Mouse (Mus musculus) macrophage (primary cell): Measurements from ENCODE around the gene Cenpc1. TPM values are rescaled to one million over a fixed set of nuclear protein-coding genes. Genes with fewer than 3 reads are reported as not detected.
A peak's percentile ranks its signal among the peaks of the same experiment; 100 is the strongest.

Experiments used
- H3K27ac ChIP-seq: fragments of 350-480 bp; formaldehyde crosslinking; 2 replicates; pipeline ENCODE4 v1.9.0; 2021
- H3K36me3 ChIP-seq: fragments of 350-480 bp; formaldehyde crosslinking; 2 replicates; pipeline ENCODE4 v1.9.0; 2021; ENCODE audit errors: inconsistent target
- H3K4me3 ChIP-seq: fragments of 350-480 bp; formaldehyde crosslinking; 2 replicates; pipeline ENCODE4 v1.9.0; 2021; ENCODE audit errors: inconsistent target
- H3K79me2 ChIP-seq: fragments of 350-480 bp; formaldehyde crosslinking; 2 replicates; pipeline ENCODE4 v1.9.0; 2021; ENCODE audit errors: inconsistent target
- WGBS: methylation state at CpG from one replicate; pipeline ENCODE4 v1.1.7; 2026; ENCODE audit warnings: inconsistent platforms; ENCODE audit not compliant: missing documents; 5-methylcytosine and 5-hydroxymethylcytosine counted together
- polyA plus RNA-seq: library from polyadenylated mRNA; stranded (reverse); fragments of 250-400 nt; gene quantifications from 3 replicates; pipeline ENCODE4 v1.2.4, GENCODE M21; 2018; ENCODE audit warnings: inconsistent platforms
- total RNA-seq, 78 experiments: library from RNA; depleted of rRNA; stranded (reverse); fragments of 250-400 nt; gene quantifications; 1 replicate in 9 of 78; 2 replicates in 24 of 78; 3 replicates in 43 of 78; 4 replicates in 2 of 78; pipeline ENCODE4 v1.2.4; 2018; ENCODE audit warnings: inconsistent platforms in 56 of 78

Gene Cenpc1
- total RNA-seq (2018; cell fraction: chromatin; rRNA removed), result 10 to 100 TPM; 43.2 to 81.1 (median 59.7) TPM
- 10 to 100 TPM in 20 of 26 experiments, 1 to 10 TPM in 6; 8.5 to 13.7 (median 11.1) TPM for total RNA-seq (2018; cell fraction: cytosol; rRNA removed)
- 10 to 100 TPM; 16.5 to 54.6 (median 32.7) TPM for total RNA-seq (2018; cell fraction: nucleus; rRNA removed)
- 8.8 to 16.9 TPM (median 12.0 TPM) in 3 replicates for polyA plus RNA-seq

DNA sequence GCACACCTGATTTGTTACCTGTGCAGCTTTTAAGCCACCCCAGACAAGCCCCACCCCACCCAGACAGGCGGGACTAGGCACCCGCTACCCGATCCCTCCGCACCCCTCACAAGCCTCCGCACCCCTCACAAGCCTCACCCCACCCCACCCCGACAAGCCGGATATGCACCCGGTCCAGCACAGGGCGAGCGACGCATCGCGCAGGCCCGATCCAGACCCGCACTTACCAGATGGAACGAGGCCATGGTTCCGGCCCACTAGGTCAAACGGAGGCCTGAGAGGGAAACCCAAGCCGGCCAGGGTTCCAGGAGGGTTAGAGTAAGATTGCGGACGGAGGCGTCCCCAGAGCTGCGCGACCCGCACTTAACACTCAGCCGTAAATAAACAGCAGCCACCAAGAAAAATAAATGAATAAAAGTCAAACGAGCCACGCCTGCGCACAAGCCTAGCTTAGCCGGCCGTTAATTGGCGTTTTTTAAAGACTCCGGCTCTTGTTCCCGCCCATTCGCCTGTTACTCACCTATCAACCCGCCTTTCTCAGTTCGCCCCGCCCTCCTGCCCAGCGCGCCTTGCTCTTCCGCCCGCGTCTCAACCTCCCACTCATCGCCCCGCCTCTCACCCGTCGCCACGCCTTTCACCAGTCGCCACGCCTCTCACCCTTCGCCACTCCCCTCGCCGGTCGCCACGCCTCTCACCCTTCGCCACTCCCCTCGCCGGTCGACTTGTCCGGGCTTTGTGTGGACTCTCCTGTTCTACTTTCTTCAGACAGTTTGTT lies at the start of gene Cenpc1:
Gene Cenpc1 (minus strand): TSS at position 483 of the 775 bp plus-strand sequence.
- peak within 1 kb of the TSS; percentile 65 for H3K27ac ChIP-seq
- peaks cover 48% of the 10 kb centered on the region for H3K79me2 ChIP-seq
- peak within 1 kb of the TSS; percentile 66 for H3K4me3 ChIP-seq
- WGBS, result under 1% methylated on average over 60 of the region's 60 CpGs
- no peaks in the 10 kb centered on the region for H3K36me3 ChIP-seq

DNA sequence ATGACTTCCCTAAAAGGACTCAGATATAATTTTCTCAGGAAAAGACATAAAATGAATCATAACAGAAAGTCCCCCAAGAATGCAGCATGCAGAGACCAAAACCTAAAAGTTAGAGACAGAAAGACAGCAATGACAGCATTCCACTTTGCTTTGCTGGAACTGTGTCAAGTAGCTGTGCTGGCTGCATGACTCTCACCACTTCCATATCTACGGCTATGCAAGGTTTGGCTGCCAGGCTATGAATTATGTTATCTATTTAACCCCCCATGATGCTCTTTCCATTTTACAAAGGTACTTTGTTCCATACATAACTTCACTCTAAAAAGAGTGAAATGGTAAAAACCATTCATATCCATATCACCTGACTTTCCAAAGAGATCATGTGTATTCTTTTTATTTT lies 48.6 kb upstream of the Cenpc1 start:
- H3K79me2 ChIP-seq, result no peaks in the 10 kb centered on the region
- no peak overlapping the region for H3K27ac ChIP-seq
- H3K4me3 ChIP-seq, result no peak overlapping the region
- WGBS, result 91% methylated on average over 1 of the region's 1 CpGs
- H3K36me3 ChIP-seq, result no peaks in the 10 kb centered on the region; the same call in 1 of the 2 replicates

DNA sequence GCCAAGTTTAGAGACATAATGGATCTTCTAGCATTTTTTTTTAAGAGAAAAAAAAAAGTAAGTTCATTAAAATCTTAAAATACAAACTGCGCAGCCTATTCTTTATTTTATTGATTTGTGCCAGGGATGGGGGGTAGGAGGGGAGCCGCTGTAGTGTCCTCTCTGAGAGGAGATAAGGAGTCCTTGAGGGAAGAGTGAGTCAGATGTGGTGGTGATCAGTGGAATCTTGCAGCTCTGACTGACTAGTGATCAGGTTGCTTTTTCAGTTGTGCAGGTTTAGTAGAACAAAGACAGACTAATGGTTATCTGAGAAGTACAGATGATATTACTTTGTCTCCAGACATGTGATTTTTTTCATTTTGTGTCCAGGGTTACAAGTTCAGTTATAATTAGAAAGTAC lies 47.7 kb upstream of the Cenpc1 start:
- H3K36me3 ChIP-seq, result no peaks in the 10 kb centered on the region; the same call in 1 of the 2 replicates
- 100% methylated on average over 2 of the region's 2 CpGs for WGBS
- H3K79me2 ChIP-seq, result no peaks in the 10 kb centered on the region
- H3K27ac ChIP-seq, result no peak overlapping the region
- H3K4me3 ChIP-seq, result no peak overlapping the region

DNA sequence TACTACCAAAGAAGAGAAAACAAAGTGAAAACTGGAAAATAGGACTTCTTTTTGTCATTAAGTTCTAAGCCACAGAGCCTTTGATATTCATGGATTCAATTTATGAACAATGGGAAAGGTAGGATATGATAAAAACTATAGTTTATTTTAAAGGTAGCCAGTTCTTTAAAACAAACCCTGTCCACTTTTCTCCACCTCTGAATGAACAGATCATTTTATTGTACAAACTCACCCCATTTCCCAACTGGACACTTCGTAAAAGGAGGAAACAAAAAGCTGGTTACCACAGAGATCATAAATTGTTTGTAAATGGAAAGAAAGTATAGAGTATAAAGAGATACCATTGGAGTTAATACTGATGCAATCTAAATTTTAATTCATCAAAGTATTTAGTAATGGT lies 45.7 kb upstream of the Cenpc1 start:
- H3K27ac ChIP-seq, result no peak overlapping the region
- no peak overlapping the region for H3K4me3 ChIP-seq
- no peaks in the 10 kb centered on the region for H3K79me2 ChIP-seq
- peaks cover 5% of the 10 kb centered on the region; the same call in 1 of the 2 replicates for H3K36me3 ChIP-seq
- 85% methylated on average over 1 of the region's 1 CpGs for WGBS

DNA sequence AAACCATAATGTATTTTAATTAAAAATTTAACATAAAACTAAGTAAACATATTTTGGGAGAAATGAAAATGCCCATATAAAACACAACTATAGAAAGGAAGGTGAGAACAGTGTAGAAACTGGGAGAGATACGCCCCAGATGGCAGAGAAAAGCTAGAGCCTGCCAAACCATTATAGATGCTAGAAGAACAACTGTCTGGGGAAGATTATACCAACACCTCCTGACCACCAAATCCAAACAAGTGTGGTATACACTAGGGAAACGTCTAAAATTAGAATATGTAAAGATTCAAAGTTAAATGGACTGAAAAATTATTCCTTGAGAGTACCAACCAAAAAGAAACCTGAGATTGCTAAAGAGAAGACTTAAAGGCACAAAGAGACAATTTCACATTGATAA lies 41.2 kb upstream of the Cenpc1 start:
- Histone ChIP-seq H3K4me3 (no peak overlapping the region), H3K27ac (no peak overlapping the region), H3K79me2 (no peaks in the 10 kb centered on the region), H3K36me3 (peaks cover 13% of the 10 kb centered on the region; the same call in 1 of the 2 replicates)
- 95% methylated on average over 2 of the region's 2 CpGs for WGBS

DNA sequence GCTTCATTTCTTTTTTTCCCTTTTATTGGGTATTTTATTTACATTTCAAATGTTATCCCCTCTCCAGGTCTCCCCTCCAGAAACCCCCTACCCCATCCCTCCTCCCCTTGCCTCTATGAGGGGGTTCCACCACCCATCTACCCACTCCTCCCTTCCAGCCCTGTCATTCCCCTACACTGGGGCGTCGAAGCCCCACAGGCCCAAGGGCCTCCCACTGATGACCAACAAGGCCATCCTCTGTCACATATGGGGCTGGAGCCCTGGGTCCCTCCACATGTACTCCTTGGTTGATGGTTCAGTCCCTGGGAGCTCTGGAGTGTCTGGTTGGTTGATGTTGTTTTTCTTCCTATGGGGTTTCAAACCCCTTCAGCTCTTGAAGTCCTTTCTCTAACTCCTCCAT lies 36.8 kb upstream of the Cenpc1 start:
- Histone ChIP-seq H3K79me2 (no peaks in the 10 kb centered on the region), H3K4me3 (no peak overlapping the region), H3K36me3 (peaks cover 11% of the 10 kb centered on the region; the same call in 1 of the 2 replicates), H3K27ac (no peak overlapping the region)
- WGBS, result 100% methylated on average over 2 of the region's 2 CpGs

DNA sequence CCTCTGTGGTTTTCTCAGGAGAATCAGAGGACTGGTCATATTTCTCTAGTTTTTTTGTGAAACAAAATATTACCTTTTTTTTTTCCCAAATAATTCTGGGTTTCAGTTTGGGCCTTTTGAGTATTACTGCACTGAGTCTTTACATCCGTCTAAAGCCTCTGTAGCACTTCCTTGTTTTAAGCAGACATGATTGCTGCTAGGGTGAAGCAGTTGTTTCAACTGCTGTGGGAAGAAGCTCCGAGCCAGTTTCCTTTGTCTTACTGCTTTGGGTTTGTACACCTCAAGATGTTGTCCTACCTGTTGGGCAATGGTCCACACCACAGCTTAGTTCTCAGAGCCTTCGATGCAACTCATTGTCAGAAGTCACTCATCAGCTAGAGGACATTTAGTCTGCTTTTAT lies 35.2 kb upstream of the Cenpc1 start:
- whole genome bisulfite sequencing, result 26% methylated on average over 3 of the region's 3 CpGs
- H3K79me2 ChIP-seq, result no peaks in the 10 kb centered on the region
- H3K4me3 ChIP-seq, result no peak overlapping the region
- peak overlapping the region; percentile 49 for H3K27ac ChIP-seq
- H3K36me3 ChIP-seq, result peaks cover 8% of the 10 kb centered on the region; the same call in 1 of the 2 replicates

DNA sequence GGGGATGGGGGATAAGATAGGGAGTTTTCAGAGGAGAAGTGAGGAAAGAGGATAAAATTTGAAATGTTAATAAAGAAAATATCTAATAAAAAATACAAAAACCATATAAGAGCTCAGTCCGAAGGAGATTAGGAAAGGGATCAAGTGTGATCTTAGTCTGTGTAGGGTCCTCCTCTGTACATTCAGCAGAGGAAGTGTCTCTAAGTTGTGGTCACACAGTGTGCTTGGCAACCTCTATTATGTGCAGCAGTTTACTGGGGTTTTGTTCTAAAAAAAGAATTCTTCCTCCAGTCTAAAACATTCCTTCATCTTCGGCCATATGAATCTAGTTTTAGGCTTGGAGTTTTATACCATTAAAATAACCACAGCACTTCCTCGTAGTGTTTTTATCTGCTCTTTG lies 33.6 kb upstream of the Cenpc1 start:
- no peak overlapping the region; the same call in 1 of the 2 replicates for H3K27ac ChIP-seq
- H3K4me3 ChIP-seq, result no peak overlapping the region
- peaks cover 10% of the 10 kb centered on the region; the same call in 1 of the 2 replicates for H3K36me3 ChIP-seq
- no peaks in the 10 kb centered on the region for H3K79me2 ChIP-seq
- WGBS, result 9% methylated on average over 3 of the region's 3 CpGs

DNA sequence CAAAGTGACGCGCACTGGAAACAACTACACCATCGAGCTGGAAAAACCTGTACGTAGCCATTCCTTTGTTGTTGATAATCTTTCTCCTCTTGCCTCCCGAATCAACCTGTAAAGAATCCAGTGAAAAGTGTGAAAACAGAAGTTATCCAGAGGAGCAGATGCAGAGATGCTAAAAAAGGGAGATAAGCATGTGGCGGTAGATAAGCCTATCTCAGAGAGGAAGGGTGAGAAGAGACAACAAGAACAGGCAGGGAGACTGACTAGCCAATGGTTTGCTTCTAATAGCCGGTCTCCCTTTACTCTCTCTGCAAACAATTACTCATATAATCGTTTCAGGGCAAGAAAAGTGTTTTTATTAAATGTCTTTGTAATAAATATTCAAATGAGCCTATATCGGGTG lies 29.4 kb upstream of the Cenpc1 start:
- H3K36me3 ChIP-seq, result 0 out of 2 replicates have a peak, but pooled peaks cover 13% of the 10 kb centered on the region
- 94% methylated on average over 9 of the region's 9 CpGs for WGBS

DNA sequence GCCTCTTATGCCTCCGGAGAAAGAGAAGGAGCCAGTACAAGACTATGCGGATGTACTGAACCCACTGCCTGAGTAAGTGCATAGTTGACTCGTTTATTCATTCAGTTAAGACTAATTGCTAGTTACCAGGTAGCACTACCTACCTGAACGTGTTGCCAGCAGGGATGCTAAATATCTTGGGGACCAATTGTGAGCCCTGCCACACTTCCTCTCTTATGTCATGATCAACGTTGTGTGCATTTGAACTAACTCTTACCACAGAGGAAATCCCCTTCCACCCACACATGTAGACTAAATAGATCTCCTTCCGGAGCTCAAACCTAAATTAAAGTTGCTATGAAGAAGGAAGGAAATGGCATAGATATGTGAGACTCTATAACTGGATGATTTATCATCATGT lies 21.4 kb upstream of the Cenpc1 start:
- peak overlapping the region; percentile 54; the same call in 1 of the 2 replicates for H3K27ac ChIP-seq
- 29% methylated on average over 6 of the region's 6 CpGs for WGBS
- H3K36me3 ChIP-seq, result no peaks in the 10 kb centered on the region; the same call in 1 of the 2 replicates
- H3K79me2 ChIP-seq, result no peaks in the 10 kb centered on the region
- H3K4me3 ChIP-seq, result no peak overlapping the region

More for the DNA sequence above, 29.4 kb upstream of the Cenpc1 start:
- no peaks in the 10 kb centered on the region for H3K79me2 ChIP-seq
- no peak overlapping the region for H3K27ac ChIP-seq
- no peak overlapping the region for H3K4me3 ChIP-seq

DNA sequence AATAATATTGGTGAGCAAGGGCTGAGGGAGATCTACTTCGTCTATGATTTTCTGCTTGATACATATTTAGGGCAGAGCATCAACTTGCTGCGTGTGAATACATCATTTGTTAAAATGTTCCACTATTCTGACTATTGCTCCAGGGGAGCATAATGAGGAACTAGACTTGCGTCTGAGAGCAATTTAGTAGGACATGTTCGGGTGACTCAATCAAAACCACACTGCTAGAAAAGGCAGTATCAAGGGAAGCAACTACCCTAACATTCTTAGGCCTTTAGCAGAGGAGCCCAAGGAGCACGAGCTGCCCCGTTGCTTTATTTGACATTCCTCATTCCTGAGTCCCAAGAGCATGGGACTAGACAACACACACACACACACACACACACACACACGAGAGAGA lies 19.6 kb upstream of the Cenpc1 start:
- Histone ChIP-seq H3K36me3 (no peaks in the 10 kb centered on the region; the same call in 1 of the 2 replicates), H3K4me3 (no peak overlapping the region), H3K79me2 (peaks cover 7% of the 10 kb centered on the region; the same call in 1 of the 2 replicates), H3K27ac (peak overlapping the region; percentile 54)
- WGBS, result 9% methylated on average over 5 of the region's 7 CpGs

DNA sequence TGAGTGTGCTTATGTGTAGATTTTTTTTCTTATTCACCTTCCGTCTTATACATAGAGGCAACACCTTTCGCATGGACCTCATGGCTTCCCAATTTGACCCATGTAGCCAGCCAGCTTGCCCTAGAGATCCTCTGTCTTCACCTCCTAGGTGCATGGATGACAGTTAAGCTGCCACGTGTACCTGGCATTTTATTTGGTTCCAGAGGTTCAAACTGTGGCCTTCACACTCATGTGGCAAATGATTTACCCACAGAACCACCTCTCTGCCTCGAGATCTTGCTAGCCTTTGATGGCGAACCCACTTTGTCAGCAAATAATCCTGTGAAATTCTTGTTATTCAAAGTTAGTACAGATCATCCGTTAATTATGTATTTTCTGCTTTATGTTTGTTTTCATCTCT lies 18.6 kb upstream of the Cenpc1 start:
- peaks cover 11% of the 10 kb centered on the region; the same call in 1 of the 2 replicates for H3K79me2 ChIP-seq
- WGBS, result 90% methylated on average over 6 of the region's 6 CpGs
- H3K36me3 ChIP-seq, result no peaks in the 10 kb centered on the region; the same call in 1 of the 2 replicates
- no peak overlapping the region for H3K4me3 ChIP-seq
- peak overlapping the region; percentile 54; the same call in 1 of the 2 replicates for H3K27ac ChIP-seq

DNA sequence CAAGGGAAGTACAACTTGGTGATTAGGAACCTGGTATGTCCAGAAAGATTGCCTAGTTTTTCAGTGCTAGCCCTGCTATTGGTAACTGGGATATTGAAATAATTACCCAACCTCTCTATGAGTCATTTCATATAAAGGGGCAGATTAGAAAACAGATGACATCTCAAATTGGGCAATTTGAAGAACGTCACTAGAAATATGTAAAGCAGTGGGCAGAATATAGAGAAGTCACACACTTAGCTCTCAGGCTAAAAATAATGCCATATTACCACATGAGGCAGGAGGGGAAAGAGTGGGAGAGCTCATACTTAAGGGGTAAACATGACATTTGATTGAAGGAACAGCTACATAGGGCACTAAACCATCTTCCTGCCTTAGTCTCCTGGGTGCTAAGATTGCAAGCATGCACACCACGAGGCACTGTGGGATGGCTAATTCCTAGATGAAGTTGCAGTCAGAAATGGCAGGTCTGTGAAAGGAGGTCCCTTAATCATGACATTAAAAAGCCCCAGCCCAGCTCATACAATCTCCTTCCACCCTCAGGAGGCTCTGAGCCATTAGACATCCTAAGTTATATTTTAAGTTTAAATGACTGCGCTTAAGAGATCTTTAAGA lies 13.4 kb upstream of the Cenpc1 start:
- Histone ChIP-seq H3K4me3 (no peak overlapping the region), H3K27ac (peak overlapping the region; percentile 64), H3K36me3 (no peaks in the 10 kb centered on the region; the same call in 1 of the 2 replicates), H3K79me2 (peaks cover 45% of the 10 kb centered on the region)
- 32% methylated on average over 3 of the region's 3 CpGs for WGBS

DNA sequence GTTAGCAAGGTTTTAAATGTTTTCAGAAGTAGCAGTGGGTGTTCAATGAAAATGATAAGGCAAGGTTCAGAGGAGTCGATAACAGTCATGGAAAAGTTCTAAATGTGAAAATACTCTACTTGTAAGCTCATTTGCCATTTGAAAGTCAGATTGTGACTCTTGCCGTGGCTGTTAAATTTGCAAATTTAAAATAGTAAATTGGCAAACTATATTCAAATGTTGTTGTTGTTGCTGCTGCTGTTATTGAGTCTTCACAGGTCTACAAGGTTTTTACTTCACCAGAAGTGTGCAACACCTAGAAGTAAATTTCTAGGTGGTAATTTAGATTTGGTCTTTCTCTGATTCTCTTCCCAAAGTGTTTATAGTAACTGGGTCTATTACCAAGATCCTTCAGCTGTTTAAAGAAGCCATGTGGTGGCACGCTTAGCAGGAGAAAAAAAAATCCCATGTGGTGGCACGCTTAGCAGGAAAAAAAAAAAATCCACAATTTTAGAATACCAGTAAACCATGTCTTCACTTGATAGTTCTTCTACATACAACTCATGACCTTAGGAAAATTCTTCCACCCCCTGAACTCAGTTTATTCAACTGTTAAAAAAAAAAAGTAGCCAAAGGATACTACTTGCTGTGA lies 7.5 kb upstream of the Cenpc1 start:
- Histone ChIP-seq H3K79me2 (peaks cover 54% of the 10 kb centered on the region), H3K27ac (peak overlapping the region; percentile 76), H3K36me3 (no peaks in the 10 kb centered on the region), H3K4me3 (peak overlapping the region; percentile 59)
- 6% methylated on average over 4 of the region's 4 CpGs for WGBS
